Mouse (Mus musculus): ENCODE data around the gene Htr1b. TPM values are rescaled to one million over a fixed set of nuclear protein-coding genes. Genes with fewer than 3 reads are reported as not detected.
A peak's percentile ranks its signal among the peaks of the same experiment; 100 is the strongest.

Gene Htr1b
- polyA plus RNA-seq (2014; fragmentation: Nextera tagmentation; extraction: Ambion mirVana) = 0.79 and 0.84 TPM in 2 replicates

DNA sequence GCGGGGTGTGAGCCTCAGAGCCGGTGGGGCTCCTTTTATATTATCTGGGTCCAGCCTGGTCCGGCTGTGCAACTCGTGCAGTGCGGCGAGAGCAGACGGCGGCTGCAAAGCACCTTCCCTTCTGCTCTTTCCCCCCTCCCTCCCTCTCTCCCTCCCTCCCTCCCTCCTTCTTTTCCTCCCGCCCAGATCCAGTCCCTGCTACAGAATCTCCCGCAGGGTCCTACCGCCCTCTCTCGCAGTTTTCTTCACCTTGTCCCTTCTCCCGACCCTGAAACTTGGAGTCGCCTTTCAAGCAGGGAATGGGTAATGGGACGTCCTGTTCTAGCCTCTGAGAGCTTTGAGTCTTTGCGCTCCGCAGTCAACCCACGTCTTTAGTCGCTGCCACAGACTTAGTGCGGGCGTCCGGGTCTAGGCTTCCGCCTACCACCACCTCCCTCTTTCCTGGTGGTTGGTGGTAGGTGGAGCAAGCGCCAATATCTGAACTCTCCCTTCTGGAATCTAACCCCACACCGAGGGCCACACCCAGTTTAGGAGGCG is at the start of gene Htr1b:
Gene Htr1b (minus strand): TSS at position 392 of the 537 bp plus-strand sequence.
- DNase-seq (ENCODE audit: low spot score) (peak; percentile 69), ATAC-seq (ENCODE audit: low read depth) (peak; percentile 85)
- H3K4me2 ChIP-seq (ENCODE audit: low read depth, low read length) = peak within 1 kb of the TSS; percentile 99
- H3K4me1 ChIP-seq (ENCODE audit: control insufficient read depth, insufficient read depth, low read length) = peaks cover 23% of the 10 kb centered on the region; the same call in 1 of the 2 replicates
- H3K27ac ChIP-seq (replicated peaks; ENCODE audit: low read depth, low read length) = peak within 1 kb of the TSS; percentile 48; the same call in 1 of the 2 replicates
- H3K4me3 ChIP-seq (ENCODE audit: low read depth, low read length) = peak within 1 kb of the TSS; percentile 73
- WGBS = 0% methylated on average over 18 of the region's 26 CpGs
- no peaks in the 10 kb centered on the region for H3K36me3 ChIP-seq (ENCODE audit: control insufficient read depth, insufficient read depth, low read length)
- H3K9me3 ChIP-seq (ENCODE audit: control insufficient read depth, low read length) = no peaks in the 10 kb centered on the region
- H3K9ac ChIP-seq (ENCODE audit: low read depth, low read length) = peak within 1 kb of the TSS; percentile 70
- H3K27me3 ChIP-seq (replicated peaks; ENCODE audit: control insufficient read depth, insufficient read depth, low read length) = peaks cover 31% of the 10 kb centered on the region

DNA sequence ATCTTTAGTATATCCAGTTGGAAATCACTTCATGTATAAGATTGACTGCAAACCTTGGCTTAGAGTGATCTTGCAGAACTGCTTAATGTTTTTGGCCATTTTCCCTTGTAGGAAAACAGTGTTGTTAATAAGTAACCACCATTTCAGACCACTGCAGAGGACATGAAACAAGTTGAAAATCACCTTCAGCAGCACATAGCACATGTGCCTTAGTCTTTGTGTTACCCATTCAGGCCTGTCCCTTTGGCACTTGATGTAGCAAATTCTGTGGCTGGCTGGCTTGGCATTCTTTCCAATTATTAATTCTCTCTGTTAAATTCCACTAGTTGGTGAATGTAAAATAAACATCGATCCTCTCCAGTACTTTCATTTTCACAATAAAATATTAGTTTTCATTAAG is 43.1 kb upstream of the Htr1b start:
- ATAC-seq (ENCODE audit: low read depth) (no peak), DNase-seq (ENCODE audit: low spot score) (no peak)
- Histone ChIP-seq H3K4me3 (ENCODE audit: low read depth, low read length) (no peak overlapping the region), H3K36me3 (ENCODE audit: control insufficient read depth, insufficient read depth, low read length) (no peaks in the 10 kb centered on the region), H3K9ac (ENCODE audit: low read depth, low read length) (no peak overlapping the region), H3K27ac (replicated peaks; ENCODE audit: low read depth, low read length) (no peak overlapping the region), H3K27me3 (replicated peaks; ENCODE audit: control insufficient read depth, insufficient read depth, low read length) (no peaks in the 10 kb centered on the region), H3K4me2 (ENCODE audit: low read depth, low read length) (no peak overlapping the region), H3K9me3 (ENCODE audit: control insufficient read depth, low read length) (0 out of 2 replicates have a peak, but pooled peaks cover 6% of the 10 kb centered on the region), H3K4me1 (ENCODE audit: control insufficient read depth, insufficient read depth, low read length) (no peaks in the 10 kb centered on the region)
- WGBS = 90% methylated on average over 1 of the region's 1 CpGs

DNA sequence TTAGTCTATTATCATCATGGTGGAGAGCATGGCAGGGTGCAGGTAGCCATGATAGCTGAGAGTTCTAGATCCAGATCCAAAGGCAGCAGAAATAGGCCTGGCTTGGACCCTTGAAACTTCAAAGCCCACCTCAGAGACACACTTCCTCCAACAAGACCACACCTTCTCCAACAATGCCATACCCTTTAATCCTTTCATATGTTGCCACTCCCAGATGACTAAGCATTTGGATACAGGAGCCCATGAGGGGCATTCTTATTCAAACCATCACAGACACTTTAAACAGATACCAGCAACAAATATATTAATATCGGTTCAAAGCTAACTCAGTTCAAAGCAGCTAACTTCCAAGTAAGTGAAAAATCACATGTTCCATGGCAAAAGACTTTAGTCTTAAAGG is 3.9 kb upstream of the Htr1b start:
- no peak overlapping the region for H3K4me3 ChIP-seq (ENCODE audit: low read depth, low read length)
- ATAC-seq (ENCODE audit: low read depth) (no peak), DNase-seq (ENCODE audit: low spot score) (no peak)
- peaks cover 15% of the 10 kb centered on the region; the same call in 1 of the 2 replicates for H3K4me1 ChIP-seq (ENCODE audit: control insufficient read depth, insufficient read depth, low read length)
- H3K4me2 ChIP-seq (ENCODE audit: low read depth, low read length) = no peak overlapping the region
- WGBS = 94% methylated on average over 1 of the region's 1 CpGs
- no peak overlapping the region for H3K9ac ChIP-seq (ENCODE audit: low read depth, low read length)
- no peaks in the 10 kb centered on the region for H3K9me3 ChIP-seq (ENCODE audit: control insufficient read depth, low read length)
- H3K27ac ChIP-seq (replicated peaks; ENCODE audit: low read depth, low read length) = no peak overlapping the region
- H3K36me3 ChIP-seq (ENCODE audit: control insufficient read depth, insufficient read depth, low read length) = no peaks in the 10 kb centered on the region
- peaks cover 16% of the 10 kb centered on the region for H3K27me3 ChIP-seq (replicated peaks; ENCODE audit: control insufficient read depth, insufficient read depth, low read length)

DNA sequence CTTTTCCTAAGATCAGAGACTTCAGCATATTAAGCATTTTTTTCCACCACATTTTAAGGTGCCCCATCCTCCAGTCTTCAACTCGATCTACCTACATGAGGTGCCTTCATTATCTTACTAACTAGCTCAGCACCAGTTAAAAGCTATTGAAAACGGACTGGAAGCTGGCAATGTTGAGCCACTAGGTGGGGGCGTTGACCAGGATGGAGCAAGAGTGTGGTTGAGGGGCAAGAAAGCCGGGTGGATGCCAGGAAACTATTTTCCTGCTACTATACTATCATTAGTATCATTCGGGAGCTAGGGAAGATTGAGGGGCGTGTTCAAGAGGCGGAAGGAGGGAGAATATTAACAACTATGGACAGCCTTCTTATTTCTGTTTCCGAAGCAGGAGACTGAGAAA is 1.5 kb upstream of the Htr1b start:
- Histone ChIP-seq H3K27ac (replicated peaks; ENCODE audit: low read depth, low read length) (no peak overlapping the region), H3K9ac (ENCODE audit: low read depth, low read length) (no peak overlapping the region), H3K4me3 (ENCODE audit: low read depth, low read length) (peak overlapping the region; percentile 21; the same call in 1 of the 2 replicates), H3K27me3 (replicated peaks; ENCODE audit: control insufficient read depth, insufficient read depth, low read length) (peaks cover 31% of the 10 kb centered on the region), H3K36me3 (ENCODE audit: control insufficient read depth, insufficient read depth, low read length) (no peaks in the 10 kb centered on the region), H3K9me3 (ENCODE audit: control insufficient read depth, low read length) (no peaks in the 10 kb centered on the region), H3K4me2 (ENCODE audit: low read depth, low read length) (peak overlapping the region; percentile 99), H3K4me1 (ENCODE audit: control insufficient read depth, insufficient read depth, low read length) (peaks cover 23% of the 10 kb centered on the region; the same call in 1 of the 2 replicates)
- no peak for ATAC-seq (ENCODE audit: low read depth)
- DNase-seq (ENCODE audit: low spot score) = peak; percentile 68
- 15% methylated on average over 8 of the region's 8 CpGs for WGBS

DNA sequence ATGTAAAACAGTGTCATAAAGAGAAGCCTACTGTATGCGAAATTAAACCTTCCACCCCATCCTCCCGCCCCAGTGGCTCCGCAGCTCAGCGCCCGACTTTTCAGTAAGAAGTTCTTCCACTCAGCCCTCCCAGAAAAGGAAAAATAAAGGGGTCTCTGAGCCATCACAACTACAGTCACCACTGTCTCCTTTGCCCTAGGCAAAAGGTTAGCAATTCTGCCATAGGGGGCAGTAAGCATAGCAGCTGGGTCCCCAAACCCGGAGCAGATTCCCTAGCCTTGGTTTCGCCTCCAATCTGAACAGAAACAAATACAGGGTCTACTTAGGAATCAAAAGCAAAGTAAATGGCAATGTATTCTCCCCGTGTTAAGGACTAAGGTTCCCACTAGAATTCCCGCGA is 535 bp upstream of the Htr1b start:
- no peaks in the 10 kb centered on the region for H3K9me3 ChIP-seq (ENCODE audit: control insufficient read depth, low read length)
- no peak for ATAC-seq (ENCODE audit: low read depth)
- H3K27me3 ChIP-seq (replicated peaks; ENCODE audit: control insufficient read depth, insufficient read depth, low read length) = peaks cover 31% of the 10 kb centered on the region
- H3K4me1 ChIP-seq (ENCODE audit: control insufficient read depth, insufficient read depth, low read length) = peaks cover 23% of the 10 kb centered on the region; the same call in 1 of the 2 replicates
- no peak overlapping the region for H3K27ac ChIP-seq (replicated peaks; ENCODE audit: low read depth, low read length)
- peak overlapping the region; percentile 73 for H3K4me3 ChIP-seq (ENCODE audit: low read depth, low read length)
- DNase-seq (ENCODE audit: low spot score) = no peak
- H3K4me2 ChIP-seq (ENCODE audit: low read depth, low read length) = peak overlapping the region; percentile 99
- 2% methylated on average over 10 of the region's 10 CpGs for WGBS
- H3K36me3 ChIP-seq (ENCODE audit: control insufficient read depth, insufficient read depth, low read length) = no peaks in the 10 kb centered on the region
- H3K9ac ChIP-seq (ENCODE audit: low read depth, low read length) = peak overlapping the region; percentile 48; the same call in 1 of the 2 replicates

DNA sequence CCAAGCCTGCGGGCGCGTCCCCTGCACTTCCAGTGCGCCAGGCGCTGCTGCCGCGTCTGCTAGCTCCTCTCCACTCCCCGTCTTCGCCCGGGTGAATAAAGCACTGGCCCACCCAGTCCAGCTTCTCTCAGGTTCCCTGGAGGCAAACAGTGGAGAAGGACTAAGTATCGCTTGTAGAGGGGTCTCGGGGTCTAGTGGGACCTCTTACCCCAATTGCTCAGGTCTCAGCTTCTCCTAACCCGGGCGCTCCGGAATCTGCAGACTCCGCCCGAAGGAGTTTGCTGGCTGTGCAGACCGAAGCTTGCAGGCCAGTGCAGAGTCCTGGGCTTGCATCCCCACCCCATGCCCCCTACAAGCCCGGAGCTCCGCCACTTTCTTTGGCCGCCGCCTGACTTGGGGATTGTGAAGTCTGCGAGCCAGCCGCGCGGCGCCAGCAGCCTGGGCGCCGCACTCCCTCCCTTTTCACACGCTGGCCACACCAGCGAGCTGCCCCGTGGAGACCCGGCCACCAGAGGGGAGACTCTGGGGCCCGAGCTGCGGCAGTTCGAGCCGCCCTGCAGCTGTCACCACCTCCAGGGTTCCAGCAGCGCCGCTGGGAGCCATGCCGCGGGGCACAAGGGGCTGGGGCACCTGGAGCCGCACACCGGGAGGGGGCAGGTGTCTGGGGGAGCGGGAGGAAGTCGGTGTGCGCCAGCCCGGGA is 742 bp downstream of the Htr1b start:
- no peaks in the 10 kb centered on the region for H3K36me3 ChIP-seq (ENCODE audit: control insufficient read depth, insufficient read depth, low read length)
- ATAC-seq (ENCODE audit: low read depth) = peak; percentile 65
- H3K4me3 ChIP-seq (ENCODE audit: low read depth, low read length) = peak overlapping the region; percentile 73
- H3K9me3 ChIP-seq (ENCODE audit: control insufficient read depth, low read length) = no peaks in the 10 kb centered on the region
- peaks cover 31% of the 10 kb centered on the region for H3K27me3 ChIP-seq (replicated peaks; ENCODE audit: control insufficient read depth, insufficient read depth, low read length)
- WGBS = under 1% methylated on average over 28 of the region's 47 CpGs
- DNase-seq (ENCODE audit: low spot score) = peak; percentile 33
- peak overlapping the region; percentile 99 for H3K4me2 ChIP-seq (ENCODE audit: low read depth, low read length)
- H3K4me1 ChIP-seq (ENCODE audit: control insufficient read depth, insufficient read depth, low read length) = peaks cover 23% of the 10 kb centered on the region; the same call in 1 of the 2 replicates
- peak overlapping the region; percentile 48; the same call in 1 of the 2 replicates for H3K27ac ChIP-seq (replicated peaks; ENCODE audit: low read depth, low read length)
- peak overlapping the region; percentile 70 for H3K9ac ChIP-seq (ENCODE audit: low read depth, low read length)

DNA sequence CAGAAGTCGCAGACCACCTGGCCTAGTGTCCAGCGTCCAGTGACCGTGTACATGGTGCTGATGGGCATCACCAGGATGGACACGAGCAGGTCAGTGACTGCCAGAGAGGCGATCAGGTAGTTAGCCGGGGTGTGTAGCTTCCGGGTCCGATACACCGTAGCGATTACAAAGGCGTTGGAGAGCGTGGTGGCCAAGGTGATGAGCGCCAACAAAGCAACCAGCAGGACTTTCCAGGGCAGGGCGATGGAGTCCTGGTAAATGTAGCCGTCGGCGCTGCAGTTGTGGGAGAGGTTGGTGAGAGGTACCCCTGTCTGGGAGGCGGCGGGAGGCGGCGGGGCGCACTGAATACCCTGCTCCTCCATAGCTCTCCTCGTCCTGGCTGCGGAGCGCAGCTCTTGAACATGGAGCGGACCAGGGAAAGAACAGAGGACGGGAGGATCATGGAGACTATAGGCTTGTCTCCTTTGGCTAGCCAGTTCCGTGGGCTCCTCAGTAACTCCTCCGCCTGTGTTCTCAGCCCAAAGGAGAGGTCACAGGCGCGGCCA is 1.4 kb downstream of the Htr1b start:
- H3K27ac ChIP-seq (replicated peaks; ENCODE audit: low read depth, low read length) = no peak overlapping the region
- H3K9ac ChIP-seq (ENCODE audit: low read depth, low read length) = peak overlapping the region; percentile 70
- H3K4me2 ChIP-seq (ENCODE audit: low read depth, low read length) = peak overlapping the region; percentile 99
- H3K4me3 ChIP-seq (ENCODE audit: low read depth, low read length) = peak overlapping the region; percentile 73
- no peaks in the 10 kb centered on the region for H3K36me3 ChIP-seq (ENCODE audit: control insufficient read depth, insufficient read depth, low read length)
- no peak for DNase-seq (ENCODE audit: low spot score)
- no peaks in the 10 kb centered on the region for H3K9me3 ChIP-seq (ENCODE audit: control insufficient read depth, low read length)
- no peak for ATAC-seq (ENCODE audit: low read depth)
- H3K4me1 ChIP-seq (ENCODE audit: control insufficient read depth, insufficient read depth, low read length) = peaks cover 23% of the 10 kb centered on the region; the same call in 1 of the 2 replicates
- WGBS = 1% methylated on average over 23 of the region's 31 CpGs
- H3K27me3 ChIP-seq (replicated peaks; ENCODE audit: control insufficient read depth, insufficient read depth, low read length) = peaks cover 31% of the 10 kb centered on the region

DNA sequence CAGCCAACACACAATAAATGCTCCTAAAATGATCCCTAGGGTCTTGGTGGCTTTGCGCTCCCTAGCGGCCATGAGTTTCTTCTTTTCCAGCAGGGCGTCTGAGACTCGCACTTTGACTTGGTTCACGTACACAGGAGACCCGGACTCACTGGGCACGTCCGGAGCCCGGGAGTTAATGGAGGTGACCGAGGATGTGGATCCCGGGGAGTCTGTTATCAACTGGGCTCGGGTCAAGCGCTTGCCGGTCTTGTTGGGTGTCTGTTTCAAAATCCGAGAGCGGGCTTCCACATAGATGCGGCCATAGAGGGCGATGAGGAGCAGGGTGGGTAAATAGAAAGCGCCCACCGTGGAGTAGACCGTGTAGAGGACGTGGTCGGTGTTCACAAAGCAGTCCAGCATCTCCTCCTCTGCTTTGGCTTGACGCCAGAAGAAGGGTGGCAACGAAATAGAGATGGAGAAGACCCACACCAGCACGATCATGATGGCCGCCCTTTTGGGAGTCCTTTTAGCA is 2.0 kb downstream of the Htr1b start:
- peak overlapping the region; percentile 73 for H3K4me3 ChIP-seq (ENCODE audit: low read depth, low read length)
- H3K4me2 ChIP-seq (ENCODE audit: low read depth, low read length) = peak overlapping the region; percentile 99
- H3K27ac ChIP-seq (replicated peaks; ENCODE audit: low read depth, low read length) = no peak overlapping the region
- H3K36me3 ChIP-seq (ENCODE audit: control insufficient read depth, insufficient read depth, low read length) = no peaks in the 10 kb centered on the region
- ATAC-seq (ENCODE audit: low read depth) = no peak
- peak overlapping the region; percentile 70; the same call in 1 of the 2 replicates for H3K9ac ChIP-seq (ENCODE audit: low read depth, low read length)
- no peaks in the 10 kb centered on the region for H3K9me3 ChIP-seq (ENCODE audit: control insufficient read depth, low read length)
- 4% methylated on average over 27 of the region's 27 CpGs for WGBS
- peaks cover 23% of the 10 kb centered on the region; the same call in 1 of the 2 replicates for H3K4me1 ChIP-seq (ENCODE audit: control insufficient read depth, insufficient read depth, low read length)
- DNase-seq (ENCODE audit: low spot score) = peak; percentile 28
- H3K27me3 ChIP-seq (replicated peaks; ENCODE audit: control insufficient read depth, insufficient read depth, low read length) = peaks cover 31% of the 10 kb centered on the region

All from embryonic facial prominence, embryonic 14.5 days (tissue).